Mouse (Mus musculus): ENCODE measurements around the gene Gm48551. TPM values are rescaled to one million over a fixed set of nuclear protein-coding genes. Genes with fewer than 3 reads are reported as not detected.

Gene Gm48551
- total RNA-seq, 1 experiment = 1.8 TPM

- H3K4me1 ChIP-seq (ENCODE audit: control insufficient read depth in 2 of 2, insufficient read depth in 2 of 2, low read length in 2 of 2, poor library complexity in 1 of 2) = peaks cover 6 to 15% of the 10 kb centered on the region in 2 experiments; a peak in 2 of 4 replicates
- TF ChIP-seq HCFC1 (IDR thresholded peaks at IDR 0.05; ENCODE audit: borderline replicate concordance, insufficient read depth, low read length) (no peak), MAFK (IDR thresholded peaks at IDR 0.05; ENCODE audit: insufficient read depth, low read depth, low read length) (peak; percentile 52; the same call in 1 of the 2 replicates)
- no peaks in the 10 kb centered on the region for H3K9me3 ChIP-seq (ENCODE audit: control insufficient read depth, insufficient read depth, low read depth, low read length)
- H3K9ac ChIP-seq (ENCODE audit: insufficient read depth, low read depth, low read length, poor library complexity, severe bottlenecking) = peak overlapping the region; percentile 46; the same call in 1 of the 2 replicates
- H3K36me3 ChIP-seq (ENCODE audit: control insufficient read depth, insufficient read depth, low read length, poor library complexity, severe bottlenecking) = peaks cover 39% of the 10 kb centered on the region
- H3K27ac ChIP-seq (ENCODE audit: insufficient read depth, low read depth, low read length, poor library complexity, severe bottlenecking) = no peak overlapping the region; the same call in 1 of the 2 replicates
- in situ Hi-C loops (cut with MboI; ENCODE audit: low sequenced_read_pairs in 2 of 2, unreplicated experiment in 2 of 2) = no loop called here
- DNase-seq (ENCODE audit: low read depth, low spot score) = no peak
- H3K4me3 ChIP-seq (ENCODE audit: insufficient read depth in 1 of 2, low read depth in 1 of 2, low read length in 2 of 2, poor library complexity in 1 of 2, severe bottlenecking in 1 of 2) = peak overlapping the region in 1 of 2 experiments; percentile 10; a peak in 1 of 4 replicates
These were observed 8.9 kb upstream of the Gm48551 start for GRCm38 (mm10) chr10:81375322-81375721.

- H3K4me1 ChIP-seq (ENCODE audit: control insufficient read depth in 2 of 2, insufficient read depth in 2 of 2, low read length in 2 of 2, poor library complexity in 1 of 2) = peaks cover 6 to 12% of the 10 kb centered on the region in 2 experiments; a peak in 2 of 4 replicates
- peak overlapping the region; percentile 78 to 87 for H3K4me3 ChIP-seq (ENCODE audit: insufficient read depth in 1 of 2, low read depth in 1 of 2, low read length in 2 of 2, poor library complexity in 1 of 2, severe bottlenecking in 1 of 2)
- peaks cover 25% of the 10 kb centered on the region; the same call in 1 of the 2 replicates for H3K36me3 ChIP-seq (ENCODE audit: control insufficient read depth, insufficient read depth, low read length, poor library complexity, severe bottlenecking)
- 0 out of 2 replicates have a peak overlapping the region, but pooled peaks have one; percentile 2 for H3K27ac ChIP-seq (ENCODE audit: insufficient read depth, low read depth, low read length, poor library complexity, severe bottlenecking)
- no peak for DNase-seq (ENCODE audit: low read depth, low spot score)
- in situ Hi-C loops (cut with MboI; ENCODE audit: low sequenced_read_pairs in 2 of 2, unreplicated experiment in 2 of 2) = no loop called here
- TF ChIP-seq MAFK (IDR thresholded peaks at IDR 0.05; ENCODE audit: insufficient read depth, low read depth, low read length) (no peak), HCFC1 (IDR thresholded peaks at IDR 0.05; ENCODE audit: borderline replicate concordance, insufficient read depth, low read length) (no peak), CHD2 (IDR thresholded peaks at IDR 0.05; ENCODE audit: low read depth, low read length) (no peak), ZNF384 (IDR thresholded peaks at IDR 0.05; ENCODE audit: low read depth, low read length) (no peak), ZC3H11A (IDR thresholded peaks at IDR 0.05; ENCODE audit: borderline replicate concordance, low read depth, low read length) (no peak)
- no peaks in the 10 kb centered on the region for H3K9me3 ChIP-seq (ENCODE audit: control insufficient read depth, insufficient read depth, low read depth, low read length)
- peak overlapping the region; percentile 91 for H3K9ac ChIP-seq (ENCODE audit: insufficient read depth, low read depth, low read length, poor library complexity, severe bottlenecking)
These were observed 7.5 kb upstream of the Gm48551 start for GRCm38 (mm10) chr10:81376561-81377361.

GRCm38 (mm10) chr10:81377362-81377664 is 7.0 kb upstream of the Gm48551 start:
- Histone ChIP-seq H3K36me3 (ENCODE audit: control insufficient read depth, insufficient read depth, low read length, poor library complexity, severe bottlenecking) (peaks cover 24% of the 10 kb centered on the region; the same call in 1 of the 2 replicates), H3K27ac (ENCODE audit: insufficient read depth, low read depth, low read length, poor library complexity, severe bottlenecking) (no peak overlapping the region; the same call in 1 of the 2 replicates), H3K4me1 (ENCODE audit: control insufficient read depth in 2 of 2, insufficient read depth in 2 of 2, low read length in 2 of 2, poor library complexity in 1 of 2) (peaks cover 6 to 9% of the 10 kb centered on the region in 2 experiments; a peak in 2 of 4 replicates), H3K9me3 (ENCODE audit: control insufficient read depth, insufficient read depth, low read depth, low read length) (no peaks in the 10 kb centered on the region), H3K9ac (ENCODE audit: insufficient read depth, low read depth, low read length, poor library complexity, severe bottlenecking) (peak overlapping the region; percentile 91), H3K4me3 (ENCODE audit: insufficient read depth in 1 of 2, low read depth in 1 of 2, low read length in 2 of 2, poor library complexity in 1 of 2, severe bottlenecking in 1 of 2) (peak overlapping the region; percentile 78 to 87)
- in situ Hi-C loops (cut with MboI; ENCODE audit: low sequenced_read_pairs in 2 of 2, unreplicated experiment in 2 of 2) = no loop called here
- DNase-seq (ENCODE audit: low read depth, low spot score) = no peak
- TF ChIP-seq ZNF384 (IDR thresholded peaks at IDR 0.05; ENCODE audit: low read depth, low read length) (no peak), MAFK (IDR thresholded peaks at IDR 0.05; ENCODE audit: insufficient read depth, low read depth, low read length) (no peak), ZC3H11A (IDR thresholded peaks at IDR 0.05; ENCODE audit: borderline replicate concordance, low read depth, low read length) (no peak), HCFC1 (IDR thresholded peaks at IDR 0.05; ENCODE audit: borderline replicate concordance, insufficient read depth, low read length) (no peak), CHD2 (IDR thresholded peaks at IDR 0.05; ENCODE audit: low read depth, low read length) (no peak)

- TF ChIP-seq ZNF384 (IDR thresholded peaks at IDR 0.05; ENCODE audit: low read depth, low read length) (no peak), HCFC1 (IDR thresholded peaks at IDR 0.05; ENCODE audit: borderline replicate concordance, insufficient read depth, low read length) (no peak), MAFK (IDR thresholded peaks at IDR 0.05; ENCODE audit: insufficient read depth, low read depth, low read length) (no peak), ZC3H11A (IDR thresholded peaks at IDR 0.05; ENCODE audit: borderline replicate concordance, low read depth, low read length) (no peak), CHD2 (IDR thresholded peaks at IDR 0.05; ENCODE audit: low read depth, low read length) (no peak)
- DNase-seq (ENCODE audit: low read depth, low spot score) = no peak
- in situ Hi-C loops (cut with MboI; ENCODE audit: low sequenced_read_pairs in 2 of 2, unreplicated experiment in 2 of 2) = no loop called here
These were observed 6.3 kb upstream of the Gm48551 start, which contains the start of gene Fzr1 for GRCm38 (mm10) chr10:81377793-81378552. Gene Fzr1 (minus strand): TSS chr10:81378516.

More at GRCm38 (mm10) chr10:81377793-81378552, 6.3 kb upstream of the Gm48551 start, which contains the start of gene Fzr1:
- Histone ChIP-seq H3K4me1 (ENCODE audit: control insufficient read depth in 2 of 2, insufficient read depth in 2 of 2, low read length in 2 of 2, poor library complexity in 1 of 2) (peaks cover 6% of the 10 kb centered on the region in 2 experiments; a peak in 2 of 4 replicates), H3K27ac (ENCODE audit: insufficient read depth, low read depth, low read length, poor library complexity, severe bottlenecking) (peak within 1 kb of the TSS; percentile 61), H3K4me3 (ENCODE audit: insufficient read depth in 1 of 2, low read depth in 1 of 2, low read length in 2 of 2, poor library complexity in 1 of 2, severe bottlenecking in 1 of 2) (peak within 1 kb of the TSS; percentile 78 to 87), H3K36me3 (ENCODE audit: control insufficient read depth, insufficient read depth, low read length, poor library complexity, severe bottlenecking) (peaks cover 19% of the 10 kb centered on the region; the same call in 1 of the 2 replicates), H3K9me3 (ENCODE audit: control insufficient read depth, insufficient read depth, low read depth, low read length) (no peaks in the 10 kb centered on the region), H3K9ac (ENCODE audit: insufficient read depth, low read depth, low read length, poor library complexity, severe bottlenecking) (peak within 1 kb of the TSS; percentile 91)
